ENCODE assay signal across 8 mouse cellular contexts in the genomic region with DNA sequence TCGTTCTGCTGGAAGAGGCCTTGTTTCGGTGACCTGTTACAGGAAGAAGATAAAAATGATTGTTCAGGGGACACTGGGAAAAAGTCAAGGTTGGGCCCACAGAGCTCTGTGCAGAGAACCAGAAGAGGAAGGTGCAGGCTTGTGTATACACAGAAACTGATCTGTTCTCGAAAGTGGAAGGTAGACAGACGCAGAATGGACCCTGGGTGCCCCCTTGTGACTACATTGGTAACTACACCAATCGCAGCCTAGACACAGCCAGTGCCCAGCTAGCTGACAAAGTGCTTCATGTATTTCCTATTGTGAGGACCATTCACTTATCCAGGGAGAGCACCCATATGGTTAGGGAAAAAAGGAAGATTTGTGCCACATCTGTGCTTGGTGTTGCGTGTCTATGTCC. TPM values are rescaled to one million over a fixed set of nuclear protein-coding genes. Genes with fewer than 3 reads are reported as not detected.
DNase-seq lines count a peak whose midpoint lies in the region; ATAC-seq lines count a peak whose summit lies in the region.

No protein-coding gene starts in this region.

- H3K4me1 ChIP-seq in intestine, embryonic 16.5 days (ENCODE audit: control insufficient read depth, insufficient read depth, low read length) = no peaks in the 10 kb centered on the region
- 0 out of 2 replicates have a peak, but pooled peaks cover 4% of the 10 kb centered on the region for H3K4me1 ChIP-seq in midbrain, embryonic 12.5 days

- H3K36me3 ChIP-seq in intestine, embryonic 16.5 days (ENCODE audit: control insufficient read depth, insufficient read depth, low read length) = no peaks in the 10 kb centered on the region
- no peaks in the 10 kb centered on the region for H3K36me3 ChIP-seq in midbrain, embryonic 12.5 days

- peak; percentile 85 for ATAC-seq in activated CD4-positive, CD25-positive, alpha-beta regulatory T cell, adult 4 months
- ATAC-seq in intestine, embryonic 16.5 days = peak; percentile 85
- ATAC-seq in midbrain, embryonic 12.5 days (ENCODE audit: low FRiP score, low read depth) = peak; percentile 78

- H3K27me3 ChIP-seq in intestine, embryonic 16.5 days (replicated peaks; ENCODE audit: control insufficient read depth, insufficient read depth, low read length) = no peaks in the 10 kb centered on the region
- peaks cover 30% of the 10 kb centered on the region for H3K27me3 ChIP-seq in midbrain, embryonic 12.5 days

- no peak overlapping the region for H3K4me2 ChIP-seq in intestine, embryonic 16.5 days (ENCODE audit: low read depth, low read length)
- H3K4me2 ChIP-seq in midbrain, embryonic 12.5 days (replicated peaks) = no peak overlapping the region

- WGBS in intestine, embryonic 16.5 days = 16% methylated on average over 6 of the region's 6 CpGs
- WGBS in midbrain, embryonic 12.5 days = 34% methylated on average over 6 of the region's 6 CpGs

- DNase-seq in cerebellum, postnatal 36 days = peak; percentile 66 to 73
- peak; percentile 85 to 93 for DNase-seq in frontal cortex, postnatal 36 days (ENCODE audit: low spot score in 2 of 2)
- DNase-seq in left cerebral cortex, postnatal 14 days (ENCODE audit: low spot score in 2 of 2) = peak; percentile 86 to 92
- DNase-seq in skeletal muscle tissue, adult 2 months (ENCODE audit: low read depth, low spot score) = peak; percentile 42
- DNase-seq in yolk sac, embryonic 10.5 days (ENCODE audit: low spot score) = peak; percentile 49

- H3K4me3 ChIP-seq in intestine, embryonic 16.5 days (ENCODE audit: low read length) = no peak overlapping the region
- no peak overlapping the region for H3K4me3 ChIP-seq in midbrain, embryonic 12.5 days

- H3K9ac ChIP-seq in intestine, embryonic 16.5 days (ENCODE audit: low read depth, low read length) = no peak overlapping the region
- no peak overlapping the region for H3K9ac ChIP-seq in midbrain, embryonic 12.5 days (replicated peaks)

- no peak overlapping the region for H3K27ac ChIP-seq in intestine, embryonic 16.5 days (ENCODE audit: low read length)
- no peak overlapping the region for H3K27ac ChIP-seq in midbrain, embryonic 12.5 days (replicated peaks)

- intact Hi-C loops in left cerebral cortex, postnatal 14 days (cut with DNase I) = loop anchor here (5.0 kb wide), 2 partner anchors 285 to 300 kb away; no protein-coding TSS in a partner anchor

- H3K9me3 ChIP-seq in intestine, embryonic 16.5 days (ENCODE audit: control insufficient read depth, low read length) = no peaks in the 10 kb centered on the region
- H3K9me3 ChIP-seq in midbrain, embryonic 12.5 days = no peaks in the 10 kb centered on the region

RNA-seq across cellular contexts. Expression of a gene that starts 21.6 kb away (rescaled TPM):
- not detected for polyA plus RNA-seq in activated CD4-positive, CD25-positive, alpha-beta regulatory T cell, adult 4 months (2017; shearing (Covaris generic))
- not detected in 2 replicates for polyA plus RNA-seq in intestine, embryonic 16.5 days (2015; fragmentation: Nextera tagmentation; extraction: Ambion mirVana)
- total RNA-seq in left cerebral cortex, postnatal 14 days (2021) = not detected
- 0.42 and 0.46 TPM in 2 replicates for polyA plus RNA-seq in midbrain, embryonic 12.5 days (2016; fragmentation: Nextera tagmentation; extraction: Ambion mirVana)

RNA-seq across cellular contexts. Expression of a gene that starts 38.7 kb away (rescaled TPM):
- under 1 TPM in 1 of 2 experiments, not detected in 1; 0.17 TPM for polyA plus RNA-seq in activated CD4-positive, CD25-positive, alpha-beta regulatory T cell, adult 4 months (2017; shearing (Covaris generic))
- 0.11 and 0.21 TPM in 2 replicates for polyA plus RNA-seq in intestine, embryonic 16.5 days (2015; fragmentation: Nextera tagmentation; extraction: Ambion mirVana)
- under 1 TPM; 0.30 to 0.48 TPM for total RNA-seq in left cerebral cortex, postnatal 14 days (2021)
- polyA plus RNA-seq in midbrain, embryonic 12.5 days (2016; fragmentation: Nextera tagmentation; extraction: Ambion mirVana) = 3.0 and 5.2 TPM in 2 replicates

RNA-seq across cellular contexts. Expression of a gene that starts 39.6 kb away (rescaled TPM):
- polyA plus RNA-seq in activated CD4-positive, CD25-positive, alpha-beta regulatory T cell, adult 4 months (2017; shearing (Covaris generic)) = 10 to 100 TPM; 81.9 to 83.6 TPM
- polyA plus RNA-seq in intestine, embryonic 16.5 days (2015; fragmentation: Nextera tagmentation; extraction: Ambion mirVana) = 134 and 153 TPM in 2 replicates
- total RNA-seq in left cerebral cortex, postnatal 14 days (2021) = 100 to 1,000 TPM; 115 to 122 TPM
- 134 and 139 TPM in 2 replicates for polyA plus RNA-seq in midbrain, embryonic 12.5 days (2016; fragmentation: Nextera tagmentation; extraction: Ambion mirVana)

RNA-seq across cellular contexts. Expression of a gene that starts 52.6 kb away (rescaled TPM):
- 1 to 10 TPM; 6.0 to 6.7 TPM for polyA plus RNA-seq in activated CD4-positive, CD25-positive, alpha-beta regulatory T cell, adult 4 months (2017; shearing (Covaris generic))
- 7.2 TPM in 2 replicates for polyA plus RNA-seq in intestine, embryonic 16.5 days (2015; fragmentation: Nextera tagmentation; extraction: Ambion mirVana)
- under 1 TPM; 0.40 to 0.57 TPM for total RNA-seq in left cerebral cortex, postnatal 14 days (2021)
- 15.7 and 16.4 TPM in 2 replicates for polyA plus RNA-seq in midbrain, embryonic 12.5 days (2016; fragmentation: Nextera tagmentation; extraction: Ambion mirVana)
